Mouse (Mus musculus) limb, embryonic 14.5 days (tissue): ENCODE measurements around the gene Sema3f. TPM values are rescaled to one million over a fixed set of nuclear protein-coding genes. Genes with fewer than 3 reads are reported as not detected.

Experiments used
- ATAC-seq: fragments of 200-750 bp; cut with Nextera tagmentation; 2 replicates; pipeline ENCODE4 v1.8.0; 2017; ENCODE audit warnings: low read depth, moderate number of reproducible peaks, moderate TSS enrichment; ENCODE audit not compliant: low FRiP score
- DNase-seq: peaks from one replicate; pipeline ENCODE4 v3.0.0-alpha.2; 2015; ENCODE audit warnings: low spot score
- H3K27ac ChIP-seq: fragments of 300-500 bp; sonication (generic); replicated peaks from 2 replicates; pipeline ENCODE4 v1.5.1; 2014; ENCODE audit warnings: low read depth, mild to moderate bottlenecking, low read length, moderate library complexity, mixed read lengths
- H3K27me3 ChIP-seq: fragments of 300-500 bp; sonication (generic); 2 replicates; pipeline ENCODE4 v1.6.1; 2014; ENCODE audit warnings: low read length, mixed read lengths; ENCODE audit not compliant: control insufficient read depth, insufficient read depth
- H3K36me3 ChIP-seq: fragments of 300-500 bp; sonication (generic); 2 replicates; pipeline ENCODE4 v1.6.1; 2014; ENCODE audit warnings: mild to moderate bottlenecking, low read length, moderate library complexity, mixed read lengths; ENCODE audit not compliant: control insufficient read depth, insufficient read depth
- H3K4me1 ChIP-seq: fragments of 300-500 bp; sonication (generic); 2 replicates; pipeline ENCODE4 v1.6.1; 2014; ENCODE audit warnings: antibody characterized with exemption, low read length, mixed read lengths; ENCODE audit not compliant: control insufficient read depth, insufficient read depth
- H3K4me2 ChIP-seq: fragments of 300-500 bp; sonication (generic); replicated peaks from 2 replicates; pipeline ENCODE4 v1.6.1; 2014; ENCODE audit warnings: low read depth, mild to moderate bottlenecking, low read length, moderate library complexity; ENCODE audit not compliant: severe bottlenecking
- H3K4me3 ChIP-seq: fragments of 300-500 bp; sonication (generic); replicated peaks from 2 replicates; pipeline ENCODE4 v1.5.1; 2014; ENCODE audit warnings: low read length
- H3K9ac ChIP-seq: fragments of 300-500 bp; sonication (generic); 2 replicates; pipeline ENCODE4 v1.6.1; 2014; ENCODE audit warnings: mild to moderate bottlenecking, low read depth, low read length, moderate library complexity; ENCODE audit not compliant: severe bottlenecking
- H3K9me3 ChIP-seq: fragments of 300-500 bp; sonication (generic); 2 replicates; pipeline ENCODE4 v1.6.1; 2016; ENCODE audit warnings: low read length; ENCODE audit not compliant: control insufficient read depth
- POLR2A ChIP-seq: fragments of 200-500 bp; IDR thresholded peaks from 2 replicates; pipeline ENCODE4 v1.8.0; 2012; ENCODE audit warnings: inconsistent platforms, mild to moderate bottlenecking, moderate library complexity, borderline replicate concordance; ENCODE audit not compliant: insufficient read depth, insufficient read length; ENCODE audit errors: extremely low read depth
- WGBS: fragments of 180-500 bp; shearing (Covaris S2); extraction: QIAGEN DNeasy Blood & Tissue Kit; methylation state at CpG from one replicate; pipeline ENCODE4 v1.1.7; 2014; 5-methylcytosine and 5-hydroxymethylcytosine counted together
- polyA plus RNA-seq, 2 experiments: library from polyadenylated mRNA; depleted of rRNA in 1 of 2; stranded (reverse) in 1 of 2; unstranded in 1 of 2; fragments of >200 nt; fragmentation: Nextera tagmentation in 1 of 2; extraction: Ambion mirVana in 1 of 2; gene quantifications; 2 replicates each; pipeline versions ENCODE4 v1.2.1 to v1.2.3; 2012 to 2014

Sema3f gene
- polyA plus RNA-seq, 2 experiments, result 48.8 to 228 TPM

DNA sequence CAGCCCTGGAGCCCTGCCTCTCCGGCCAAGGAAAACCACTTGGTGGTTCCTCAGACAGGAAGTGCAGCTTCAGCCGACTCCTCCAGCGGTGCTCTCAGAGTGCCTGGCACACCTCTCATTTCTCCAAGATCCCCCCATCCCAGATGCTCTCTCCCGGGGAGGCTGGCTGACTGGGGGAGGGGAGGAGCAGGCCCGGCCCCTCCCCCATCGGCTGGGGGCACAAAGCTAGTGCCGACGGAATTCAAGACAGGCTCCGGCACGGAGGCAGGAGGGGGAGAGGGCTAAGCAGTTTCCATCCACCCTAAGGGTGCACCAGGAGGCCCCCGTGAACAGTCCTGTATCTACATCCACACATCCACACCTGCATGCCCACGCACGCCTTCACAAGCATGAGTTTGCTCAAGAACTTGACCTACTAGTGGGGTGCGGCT is 3.5 kb downstream of the Sema3f start:
- H3K9me3 ChIP-seq, result no peaks in the 10 kb centered on the region
- H3K9ac ChIP-seq, result peak overlapping the region; percentile 95
- peak overlapping the region; percentile 87 for H3K4me2 ChIP-seq
- H3K4me1 ChIP-seq, result peaks cover 60% of the 10 kb centered on the region
- DNase-seq (no peak), ATAC-seq (no peak)
- H3K27me3 ChIP-seq, result no peaks in the 10 kb centered on the region
- H3K36me3 ChIP-seq, result peaks cover 32% of the 10 kb centered on the region
- peak overlapping the region; percentile 90 for H3K4me3 ChIP-seq
- H3K27ac ChIP-seq, result peak overlapping the region; percentile 90
- 0 out of 2 replicates have a peak, but pooled peaks have one; percentile 17 for TF ChIP-seq POLR2A
- 3% methylated on average over 14 of the region's 14 CpGs for WGBS

DNA sequence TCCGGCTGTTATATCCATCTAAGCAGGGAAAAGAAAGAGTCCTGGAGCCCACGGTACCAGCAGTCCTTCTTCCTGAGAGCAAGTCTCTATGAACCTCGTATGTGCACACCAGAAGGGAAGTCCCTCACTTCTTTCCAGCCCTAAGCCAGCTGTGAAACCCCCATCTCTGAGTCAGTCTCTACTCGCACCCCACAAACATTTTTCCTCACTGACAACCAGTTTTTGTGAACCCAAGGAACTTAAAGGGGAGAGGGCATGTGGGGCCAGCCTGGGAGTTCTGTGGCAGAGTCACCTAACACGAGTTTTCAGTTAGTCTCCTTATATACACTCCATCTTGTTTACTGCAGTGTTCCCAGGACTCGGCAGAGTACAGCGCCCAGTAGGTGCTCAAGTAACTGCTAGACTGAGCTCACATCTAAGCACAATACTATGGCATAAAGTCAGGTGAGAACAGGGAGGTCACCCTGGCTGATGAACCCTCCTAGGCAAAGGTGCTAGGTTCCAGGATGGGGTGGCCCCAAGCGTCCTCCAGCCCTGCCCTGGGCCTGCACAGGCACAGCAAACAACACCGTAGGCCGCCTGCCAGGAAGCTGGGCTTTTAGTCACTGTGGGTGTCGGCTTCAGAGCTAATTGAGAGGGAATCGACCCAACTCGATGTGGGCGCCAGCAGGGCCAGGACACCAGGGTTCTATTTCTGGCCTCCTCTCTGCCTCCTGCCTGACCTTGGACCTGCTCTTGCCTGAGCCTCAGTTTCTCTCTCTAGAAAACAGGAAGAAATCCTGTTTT is 6.7 kb downstream of the Sema3f start:
- ATAC-seq, result no peak
- TF ChIP-seq POLR2A, result no peak
- H3K27me3 ChIP-seq, result no peaks in the 10 kb centered on the region
- 0 out of 2 replicates have a peak overlapping the region, but pooled peaks have one; percentile 7 for H3K4me2 ChIP-seq
- 42% methylated on average over 14 of the region's 14 CpGs for WGBS
- no peak for DNase-seq
- peak overlapping the region; percentile 28; the same call in 1 of the 2 replicates for H3K9ac ChIP-seq
- no peaks in the 10 kb centered on the region for H3K9me3 ChIP-seq
- H3K36me3 ChIP-seq, result peaks cover 43% of the 10 kb centered on the region
- H3K27ac ChIP-seq, result peak overlapping the region; percentile 43
- no peak overlapping the region for H3K4me3 ChIP-seq
- peaks cover 85% of the 10 kb centered on the region for H3K4me1 ChIP-seq

DNA sequence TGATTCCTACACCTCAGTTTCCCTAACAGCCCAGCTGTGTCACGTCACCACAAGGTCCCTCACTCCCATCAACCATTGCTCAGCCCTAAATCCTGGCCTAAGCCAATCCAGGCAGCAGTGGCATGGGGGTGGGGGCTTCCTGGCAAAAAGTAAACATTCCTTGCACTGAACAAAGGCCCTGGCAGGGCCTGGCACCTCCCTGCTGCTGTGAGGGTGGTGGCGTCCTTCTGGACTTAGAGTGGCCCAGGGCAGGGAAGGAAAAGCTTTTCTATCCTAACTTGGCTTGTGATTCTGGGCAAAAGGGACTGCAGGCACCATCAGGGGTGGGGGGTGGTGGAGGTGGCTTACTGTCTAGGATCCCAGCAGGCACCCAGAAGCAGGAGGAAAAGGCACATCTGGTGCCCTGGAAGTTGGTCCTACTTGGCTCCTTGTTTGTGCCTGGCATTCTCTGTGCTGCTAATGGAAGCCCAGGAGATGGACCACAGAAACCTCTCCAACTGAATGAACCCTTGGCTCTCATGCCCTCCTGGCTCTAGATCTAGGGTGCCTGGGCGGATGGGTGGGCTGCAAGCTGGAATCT is 7.6 kb downstream of the Sema3f start:
- 75% methylated on average over 3 of the region's 3 CpGs for WGBS
- no peak overlapping the region for H3K4me2 ChIP-seq
- TF ChIP-seq POLR2A, result no peak
- H3K4me3 ChIP-seq, result no peak overlapping the region
- peak overlapping the region; percentile 28; the same call in 1 of the 2 replicates for H3K9ac ChIP-seq
- H3K27me3 ChIP-seq, result no peaks in the 10 kb centered on the region
- H3K27ac ChIP-seq, result peak overlapping the region; percentile 50
- H3K4me1 ChIP-seq, result peaks cover 93% of the 10 kb centered on the region
- DNase-seq (no peak), ATAC-seq (no peak)
- H3K36me3 ChIP-seq, result peaks cover 44% of the 10 kb centered on the region
- no peaks in the 10 kb centered on the region for H3K9me3 ChIP-seq

DNA sequence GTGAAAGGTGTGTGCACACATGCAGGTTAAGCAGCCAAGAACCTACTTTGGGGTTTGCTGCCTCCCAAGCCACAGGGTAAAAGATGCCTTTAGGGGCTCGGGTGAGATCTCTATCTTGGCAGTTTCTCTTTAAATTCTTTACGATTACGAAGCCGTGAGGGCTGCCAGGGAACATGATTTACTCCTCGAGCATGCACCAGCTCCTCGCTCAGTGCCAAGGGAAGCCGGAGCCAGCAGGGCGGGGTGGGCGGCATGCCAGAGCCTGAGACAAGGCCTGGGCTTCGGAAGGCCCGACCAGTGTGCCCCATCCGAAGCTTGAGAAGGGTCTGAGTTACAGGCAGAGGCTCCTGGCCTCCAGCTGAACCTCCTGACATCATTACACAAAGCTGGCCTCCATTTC is 8.7 kb downstream of the Sema3f start:
- DNase-seq, result peak; percentile 71
- H3K36me3 ChIP-seq, result peaks cover 55% of the 10 kb centered on the region
- 0 out of 2 replicates have a peak overlapping the region, but pooled peaks have one; percentile 28 for H3K9ac ChIP-seq
- H3K4me3 ChIP-seq, result no peak overlapping the region; the same call in 1 of the 2 replicates
- no peaks in the 10 kb centered on the region for H3K27me3 ChIP-seq
- H3K4me2 ChIP-seq, result peak overlapping the region; percentile 18; the same call in 1 of the 2 replicates
- peak overlapping the region; percentile 43; the same call in 1 of the 2 replicates for H3K27ac ChIP-seq
- no peak for ATAC-seq
- no peaks in the 10 kb centered on the region for H3K9me3 ChIP-seq
- TF ChIP-seq POLR2A, result no peak
- H3K4me1 ChIP-seq, result peaks cover 95% of the 10 kb centered on the region
- 19% methylated on average over 12 of the region's 12 CpGs for WGBS

DNA sequence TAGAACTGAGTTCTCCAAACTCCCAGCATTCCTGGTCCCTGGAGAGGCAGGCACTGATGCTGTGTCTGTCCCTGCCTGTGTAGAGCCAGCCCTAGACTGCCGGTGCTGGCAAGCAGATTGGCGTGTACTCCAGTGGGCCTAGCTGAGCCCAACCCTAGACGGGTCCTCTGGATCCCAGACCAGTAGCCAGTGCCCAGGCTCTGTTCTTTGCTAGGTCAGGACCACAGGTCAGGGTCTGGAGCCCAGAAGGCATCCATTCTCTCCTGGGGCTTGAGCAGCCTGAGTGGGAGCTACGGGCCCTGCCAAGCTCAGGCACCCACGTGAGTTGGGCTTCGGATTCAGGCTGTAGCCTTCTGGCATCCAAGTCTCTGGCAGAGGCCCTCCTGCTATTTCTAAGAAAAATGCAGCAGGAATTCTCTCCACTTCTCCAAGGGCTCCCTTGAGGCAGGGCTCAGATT is 10.1 kb downstream of the Sema3f start:
- H3K27me3 ChIP-seq, result no peaks in the 10 kb centered on the region
- peaks cover 58% of the 10 kb centered on the region for H3K36me3 ChIP-seq
- ATAC-seq, result no peak
- TF ChIP-seq POLR2A, result no peak
- DNase-seq, result no peak
- no peaks in the 10 kb centered on the region for H3K9me3 ChIP-seq
- H3K27ac ChIP-seq, result peak overlapping the region; percentile 46
- H3K9ac ChIP-seq, result 0 out of 2 replicates have a peak overlapping the region, but pooled peaks have one; percentile 34
- H3K4me2 ChIP-seq, result 0 out of 2 replicates have a peak overlapping the region, but pooled peaks have one; percentile 23
- H3K4me3 ChIP-seq, result no peak overlapping the region
- 17% methylated on average over 6 of the region's 6 CpGs for WGBS
- H3K4me1 ChIP-seq, result peaks cover 81% of the 10 kb centered on the region
